Mouse (Mus musculus): ENCODE results near the gene Tsen34.

DNA sequence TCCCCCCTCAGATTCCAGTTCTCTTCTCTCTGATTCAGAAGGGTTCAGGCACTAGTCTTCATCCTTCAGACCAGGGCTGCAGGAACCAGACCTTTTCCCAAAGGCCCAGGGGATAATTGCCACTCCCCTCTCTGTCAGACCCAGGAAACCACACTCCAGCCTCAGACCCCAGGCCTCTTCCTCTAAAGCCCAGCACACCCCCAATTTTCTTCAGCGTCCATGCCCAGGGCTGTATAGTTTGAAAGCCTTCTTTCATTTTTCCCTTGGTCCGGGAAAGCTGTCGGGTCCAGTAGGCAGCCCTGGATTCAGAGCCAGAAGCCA lies 17.5 kb upstream of the Tsen34 start:
- TF ChIP-seq EP300 (IDR thresholded peaks at IDR 0.05; ENCODE audit: low read depth) = no peak
- no peak for TF ChIP-seq CTCF (IDR thresholded peaks at IDR 0.05; ENCODE audit: low read depth)
